Mouse (Mus musculus) liver, postnatal 0 days (tissue): ENCODE results near the gene Gm3625.

Experiments used
- CTCF ChIP-seq: sonication (generic); IDR thresholded peaks from 2 replicates; pipeline ENCODE4 v1.5.1; 2016; ENCODE audit warnings: antibody characterized with exemption, low read depth
- EP300 ChIP-seq: IDR thresholded peaks from 2 replicates; pipeline ENCODE4 v1.6.1; 2016; ENCODE audit warnings: antibody characterized with exemption, low read depth, mild to moderate bottlenecking

DNA sequence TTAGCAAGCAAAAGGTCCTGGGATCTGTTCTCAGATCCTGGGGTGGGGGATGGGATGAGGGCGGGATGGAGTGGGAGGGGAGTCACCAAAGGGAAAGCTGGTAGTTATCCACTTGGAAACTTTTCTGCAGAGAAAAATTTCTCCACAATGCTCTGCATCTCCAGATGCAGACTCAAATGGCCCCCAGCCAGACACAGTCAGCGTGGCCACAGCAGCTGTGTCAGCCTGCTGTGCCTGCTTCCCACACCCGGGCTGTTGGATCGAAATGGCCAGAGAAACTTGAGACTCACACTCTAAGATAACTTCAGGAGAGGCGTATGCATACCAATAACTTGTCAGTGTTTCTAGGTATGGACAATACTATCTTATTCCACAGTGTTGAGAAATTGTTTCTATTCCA is 46.2 kb downstream of the Gm3625 start:
- TF ChIP-seq CTCF (no peak), EP300 (no peak)
